Mouse (Mus musculus) adrenal gland, adult (tissue): ENCODE measurements around the gene Ulk4.

Experiments used
- DNase-seq, 2 experiments: peaks; one replicate each; pipeline ENCODE4 v3.0.0; 2022 to 2023; ENCODE audit warnings: low spot score in 1 of 2; ENCODE audit not compliant: inconsistent age in 2 of 2

Gene Ulk4

GRCm38 (mm10) chr9:121277118-121278060 lies at the start of gene Ulk4:
TSS of gene Ulk4 (minus strand) at chr9:121277197.
- DNase-seq = peak; percentile 94 to 98

GRCm38 (mm10) chr9:121322034-121322433 lies 45.0 kb upstream of the Ulk4 start:
- no peak for DNase-seq

- peak in 1 of 2 experiments; percentile 74 for DNase-seq
Observed at GRCm38 (mm10) chr9:121321118-121321517, 44.1 kb upstream of the Ulk4 start.

GRCm38 (mm10) chr9:121320433-121320832 lies 43.4 kb upstream of the Ulk4 start:
- no peak for DNase-seq

GRCm38 (mm10) chr9:121319323-121319966 lies 42.4 kb upstream of the Ulk4 start:
- DNase-seq = no peak

GRCm38 (mm10) chr9:121316621-121317405 lies 39.8 kb upstream of the Ulk4 start:
- peak; percentile 55 to 84 for DNase-seq

- DNase-seq = no peak
Observed at GRCm38 (mm10) chr9:121315901-121316595, 39.1 kb upstream of the Ulk4 start.

GRCm38 (mm10) chr9:121314541-121315152 lies 37.6 kb upstream of the Ulk4 start:
- DNase-seq = peak in 1 of 2 experiments; percentile 63

- DNase-seq = peak; percentile 78 to 85
Observed at GRCm38 (mm10) chr9:121313656-121314374, 36.8 kb upstream of the Ulk4 start.

GRCm38 (mm10) chr9:121312237-121312891 lies 35.4 kb upstream of the Ulk4 start:
- no peak for DNase-seq

GRCm38 (mm10) chr9:121311846-121312236 lies 34.8 kb upstream of the Ulk4 start:
- no peak for DNase-seq

GRCm38 (mm10) chr9:121310501-121310900 lies 33.5 kb upstream of the Ulk4 start:
- DNase-seq = no peak

GRCm38 (mm10) chr9:121309287-121309686 lies 32.3 kb upstream of the Ulk4 start:
- no peak for DNase-seq

- DNase-seq = no peak
Observed at GRCm38 (mm10) chr9:121305456-121305855, 28.5 kb upstream of the Ulk4 start.

- DNase-seq = no peak
Observed at GRCm38 (mm10) chr9:121304520-121304919, 27.5 kb upstream of the Ulk4 start.

- DNase-seq = no peak
Observed at GRCm38 (mm10) chr9:121303748-121304147, 26.8 kb upstream of the Ulk4 start.

GRCm38 (mm10) chr9:121303086-121303485 lies 26.1 kb upstream of the Ulk4 start:
- no peak for DNase-seq

GRCm38 (mm10) chr9:121302543-121302942 lies 25.5 kb upstream of the Ulk4 start:
- no peak for DNase-seq
